Mouse (Mus musculus) stomach, postnatal 0 days (tissue): ENCODE measurements at regions not wholly inside any gene's neighbourhood (a gene's known extent, or its start where the extent isn't known, plus 50 kb on each side); places are given as distances from the start of the nearest gene placed in this dataset.

Experiments used
- CTCF ChIP-seq: IDR thresholded peaks from 2 replicates; pipeline ENCODE4 v1.5.1; 2016; ENCODE audit warnings: antibody characterized with exemption, low read depth, mild to moderate bottlenecking, moderate library complexity
- EP300 ChIP-seq: optimal IDR thresholded peaks from 2 replicates; pipeline ENCODE3; 2016; ENCODE audit warnings: antibody characterized with exemption

DNA sequence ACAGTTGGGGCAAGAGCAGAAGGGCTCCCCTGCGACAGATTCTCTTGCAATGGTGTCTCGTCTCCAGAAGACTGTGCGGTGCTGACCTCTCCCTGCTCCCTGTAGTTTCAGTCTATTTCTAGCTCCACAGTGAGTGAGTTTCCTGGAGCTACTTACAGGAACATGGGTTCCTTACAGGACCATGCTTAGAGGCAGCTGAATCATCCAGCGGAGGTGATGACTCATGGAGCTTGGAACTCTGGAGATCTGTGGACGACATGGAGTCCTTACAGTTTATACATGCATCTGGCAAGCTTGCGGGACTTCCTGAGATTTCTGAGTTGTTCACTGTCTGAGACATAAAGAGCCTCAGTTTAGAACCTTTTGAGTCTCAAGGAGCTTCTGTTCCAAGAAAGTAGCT lies 50.0 kb upstream of the Nt5e start:
- no peak for TF ChIP-seq CTCF
- no peak for TF ChIP-seq EP300
